Mouse (Mus musculus): Measurements from ENCODE around the gene Uhrf1bp1. TPM values are rescaled to one million over a fixed set of nuclear protein-coding genes. Genes with fewer than 3 reads are reported as not detected.

Uhrf1bp1 gene
- 6.6 and 7.3 TPM in 2 replicates for polyA plus RNA-seq (2015; fragmentation: Nextera tagmentation; extraction: Ambion mirVana)

DNA sequence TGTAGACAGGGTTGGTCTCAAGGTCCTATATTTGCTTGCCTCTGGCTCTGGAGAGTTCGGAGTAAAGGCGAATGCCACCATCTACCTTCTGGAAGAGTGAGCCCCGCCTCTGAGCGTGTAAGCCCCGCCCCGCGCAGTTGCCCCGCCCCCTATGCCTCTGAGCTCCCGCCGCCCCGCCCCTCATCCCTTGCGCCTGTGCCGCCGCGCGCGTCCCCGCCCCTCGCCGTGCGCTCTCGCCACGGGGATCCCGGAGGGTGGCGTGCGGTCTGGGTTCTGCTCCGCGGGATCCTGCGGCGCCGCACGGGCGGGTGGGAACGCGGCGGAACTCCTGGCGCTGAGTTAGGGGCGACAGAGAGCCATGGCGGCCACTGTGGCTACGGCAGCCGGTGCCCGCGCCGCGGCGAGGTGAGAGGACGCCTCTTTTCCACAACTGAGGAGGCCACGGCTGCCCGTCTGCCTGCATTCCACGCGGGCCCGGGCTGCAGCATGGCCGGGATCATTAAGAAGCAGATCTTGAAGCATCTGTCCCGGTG lies at the start of gene Uhrf1bp1:
Gene Uhrf1bp1 (plus strand): TSS at position 177 of the 533 bp plus-strand sequence.
- Histone ChIP-seq H3K27me3 (no peaks in the 10 kb centered on the region), H3K36me3 (peaks cover 29% of the 10 kb centered on the region), H3K4me2 (replicated peaks) (peak within 1 kb of the TSS; percentile 78), H3K4me3 (replicated peaks) (peak within 1 kb of the TSS; percentile 83), H3K9me3 (no peaks in the 10 kb centered on the region), H3K4me1 (replicated peaks) (peaks cover 30% of the 10 kb centered on the region), H3K27ac (peak within 1 kb of the TSS; percentile 88), H3K9ac (replicated peaks) (peak within 1 kb of the TSS; percentile 90)
- ATAC-seq: peak; percentile 86
- WGBS: 1% methylated on average over 43 of the region's 54 CpGs

DNA sequence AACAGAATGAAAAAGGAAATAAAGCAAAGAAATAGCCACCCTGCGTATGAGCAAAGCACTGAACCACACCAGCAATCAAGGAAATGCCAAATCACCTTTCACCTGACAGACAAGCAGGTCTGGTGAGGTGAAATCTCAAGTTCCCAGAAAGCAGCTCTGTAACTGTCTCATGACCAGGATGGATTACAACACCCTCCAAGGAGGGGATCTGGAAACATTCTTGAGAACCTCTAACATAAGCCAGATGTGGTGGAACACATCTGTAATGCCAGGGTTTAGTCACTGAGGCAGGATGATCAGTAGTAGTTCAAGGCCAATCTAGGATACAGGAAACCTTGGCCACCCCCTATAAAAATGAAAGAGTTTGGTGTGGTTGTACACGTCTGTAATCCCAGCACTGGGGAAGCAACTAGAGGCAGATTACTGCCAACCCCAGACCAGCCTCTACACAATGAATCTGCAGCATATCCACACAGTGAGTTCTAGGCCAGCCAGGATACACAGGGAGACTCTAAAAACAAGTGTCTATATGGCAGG lies 48.6 kb upstream of the Uhrf1bp1 start:
- Histone ChIP-seq H3K36me3 (no peaks in the 10 kb centered on the region), H3K27me3 (no peaks in the 10 kb centered on the region), H3K9ac (replicated peaks) (no peak overlapping the region), H3K9me3 (no peaks in the 10 kb centered on the region), H3K4me3 (replicated peaks) (no peak overlapping the region), H3K4me1 (replicated peaks) (no peaks in the 10 kb centered on the region), H3K4me2 (replicated peaks) (no peak overlapping the region), H3K27ac (no peak overlapping the region)
- 88% methylated on average over 2 of the region's 2 CpGs for WGBS
- no peak for ATAC-seq

DNA sequence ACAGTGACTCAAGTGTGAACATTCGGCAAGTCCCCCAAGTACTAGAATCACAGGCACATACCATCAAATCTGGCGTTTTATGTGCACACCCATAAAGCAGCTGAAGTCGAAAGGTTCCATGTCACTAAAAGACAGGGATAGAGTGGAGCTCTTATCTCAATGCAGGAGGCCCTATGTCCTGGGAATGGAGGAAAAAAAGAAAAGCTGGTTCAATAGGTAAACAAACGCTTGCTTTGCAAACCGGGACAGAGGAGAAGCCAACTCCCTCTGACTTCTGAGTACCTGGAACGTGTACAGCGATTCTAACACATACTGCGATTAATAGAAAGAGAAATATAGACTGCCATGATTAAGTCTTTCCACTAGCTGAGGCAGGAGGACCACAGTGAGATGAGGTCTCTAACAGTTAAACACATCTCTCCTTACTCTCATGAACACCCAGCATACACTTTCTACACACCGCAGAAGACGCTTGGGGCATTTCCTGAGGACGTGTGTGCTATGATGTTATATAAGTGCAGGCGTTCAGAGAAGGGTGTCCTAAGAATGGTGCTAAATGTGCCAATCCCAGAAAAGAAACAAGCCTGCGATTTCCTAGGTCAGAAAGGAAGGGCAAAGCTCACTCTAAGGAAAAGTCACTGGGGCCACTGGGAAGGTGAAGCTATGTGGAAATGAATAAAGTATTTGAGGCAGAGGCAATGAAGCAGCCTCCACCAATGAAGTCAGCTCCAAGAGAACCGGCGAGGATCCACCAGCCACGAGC lies 45.5 kb upstream of the Uhrf1bp1 start:
- Histone ChIP-seq H3K9ac (replicated peaks) (no peak overlapping the region), H3K4me1 (replicated peaks) (no peaks in the 10 kb centered on the region), H3K9me3 (no peaks in the 10 kb centered on the region), H3K36me3 (no peaks in the 10 kb centered on the region), H3K27me3 (no peaks in the 10 kb centered on the region), H3K4me3 (replicated peaks) (no peak overlapping the region), H3K4me2 (replicated peaks) (no peak overlapping the region), H3K27ac (no peak overlapping the region)
- no peak for ATAC-seq
- WGBS: 95% methylated on average over 16 of the region's 16 CpGs

DNA sequence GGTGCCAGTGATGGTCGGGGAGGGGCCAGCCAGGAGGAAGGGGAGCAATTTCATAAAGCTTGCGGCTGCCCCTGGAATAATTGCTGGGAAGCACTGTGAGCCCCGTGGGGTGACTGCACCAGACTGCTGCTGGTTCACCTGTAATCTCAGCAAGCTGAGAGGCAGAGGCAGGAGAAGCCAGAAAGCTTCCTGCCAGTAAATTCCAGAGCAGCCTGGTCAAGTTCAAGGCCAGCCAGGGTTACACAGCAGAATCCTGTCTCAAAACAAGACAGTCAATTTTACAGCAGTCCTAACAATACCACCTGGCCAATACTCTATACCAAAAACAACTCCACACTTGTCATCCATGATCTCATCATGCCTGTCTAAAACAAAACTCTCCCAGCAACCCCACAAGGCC lies 44.3 kb upstream of the Uhrf1bp1 start:
- Histone ChIP-seq H3K4me1 (replicated peaks) (0 out of 2 replicates have a peak, but pooled peaks cover 2% of the 10 kb centered on the region), H3K27ac (no peak overlapping the region), H3K27me3 (no peaks in the 10 kb centered on the region), H3K9me3 (no peaks in the 10 kb centered on the region), H3K36me3 (no peaks in the 10 kb centered on the region), H3K9ac (replicated peaks) (no peak overlapping the region), H3K4me2 (replicated peaks) (no peak overlapping the region), H3K4me3 (replicated peaks) (no peak overlapping the region)
- no peak for ATAC-seq
- WGBS: 92% methylated on average over 3 of the region's 3 CpGs

DNA sequence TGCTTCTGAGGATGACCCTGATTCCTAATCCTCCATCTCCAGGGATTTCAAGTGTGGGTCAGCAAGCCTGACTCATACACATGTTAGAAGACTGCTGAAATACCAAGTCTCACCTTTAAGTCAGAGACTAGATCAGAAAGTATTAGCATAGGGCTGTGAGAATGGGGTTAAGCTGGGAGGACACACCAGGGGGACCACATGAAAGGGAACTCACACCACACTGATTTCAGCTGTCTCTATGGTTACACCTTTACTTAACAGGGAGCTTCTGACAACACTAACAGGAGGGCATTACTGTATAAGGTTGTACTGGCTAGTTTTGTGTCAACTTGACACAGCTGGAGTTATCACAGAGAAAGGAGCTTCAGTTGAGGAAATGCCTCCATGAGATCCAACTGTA lies 41.6 kb upstream of the Uhrf1bp1 start:
- Histone ChIP-seq H3K4me3 (replicated peaks) (no peak overlapping the region), H3K4me1 (replicated peaks) (peaks cover 25% of the 10 kb centered on the region), H3K27ac (no peak overlapping the region), H3K9me3 (no peaks in the 10 kb centered on the region), H3K27me3 (no peaks in the 10 kb centered on the region), H3K9ac (replicated peaks) (no peak overlapping the region), H3K36me3 (no peaks in the 10 kb centered on the region), H3K4me2 (replicated peaks) (no peak overlapping the region)
- no peak for ATAC-seq

DNA sequence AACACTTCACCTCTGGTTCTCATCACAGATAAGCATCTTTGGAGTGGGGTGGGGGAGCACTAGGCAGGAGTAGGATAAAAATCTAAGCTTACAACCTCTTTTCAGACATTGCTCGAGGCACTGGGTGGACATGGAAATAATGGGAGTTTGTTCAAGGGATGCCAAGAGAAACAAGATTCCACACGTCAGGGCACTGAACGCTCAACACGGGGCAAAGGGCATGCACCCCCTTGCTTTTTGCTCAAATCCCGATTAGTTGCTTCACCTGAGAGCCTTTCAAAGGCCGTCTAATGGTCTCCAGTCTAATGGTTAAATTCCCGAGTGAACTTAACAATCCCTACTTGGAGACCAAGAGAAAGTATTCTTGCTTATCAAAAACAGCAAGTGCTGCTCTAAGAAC lies 37.2 kb upstream of the Uhrf1bp1 start:
- H3K9ac ChIP-seq (replicated peaks): peak overlapping the region; percentile 97
- WGBS: 23% methylated on average over 7 of the region's 7 CpGs
- H3K4me1 ChIP-seq (replicated peaks): peaks cover 32% of the 10 kb centered on the region
- H3K4me3 ChIP-seq (replicated peaks): peak overlapping the region; percentile 100
- H3K4me2 ChIP-seq (replicated peaks): peak overlapping the region; percentile 86
- no peaks in the 10 kb centered on the region for H3K36me3 ChIP-seq
- H3K27me3 ChIP-seq: no peaks in the 10 kb centered on the region
- ATAC-seq: no peak
- no peak overlapping the region for H3K27ac ChIP-seq
- no peaks in the 10 kb centered on the region for H3K9me3 ChIP-seq

DNA sequence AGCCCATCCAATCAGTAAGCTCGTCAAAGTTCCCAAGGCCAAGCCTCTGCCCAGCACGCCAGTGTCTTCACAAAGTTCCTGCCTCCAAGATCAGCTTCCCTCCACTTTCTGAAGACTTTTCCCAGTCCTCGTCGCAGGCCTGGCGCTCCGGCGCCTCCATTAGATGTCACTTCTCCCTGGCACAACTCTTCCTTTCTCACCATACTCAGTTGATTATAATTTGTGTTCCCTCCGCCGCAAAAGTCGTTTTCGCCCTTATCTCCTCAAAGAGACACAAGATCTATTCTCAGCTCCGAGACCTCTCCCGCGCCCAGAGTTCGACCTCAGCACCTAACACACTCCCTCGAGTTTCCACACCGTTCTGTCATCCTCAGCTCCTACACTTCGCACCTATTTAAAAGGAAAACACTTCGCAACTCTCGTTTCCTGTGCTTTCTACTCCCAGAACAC lies 36.7 kb upstream of the Uhrf1bp1 start:
- WGBS: under 1% methylated on average over 20 of the region's 20 CpGs
- Histone ChIP-seq H3K9ac (replicated peaks) (peak overlapping the region; percentile 97), H3K4me2 (replicated peaks) (peak overlapping the region; percentile 86), H3K27ac (peak overlapping the region; percentile 87), H3K36me3 (no peaks in the 10 kb centered on the region), H3K9me3 (no peaks in the 10 kb centered on the region), H3K4me1 (replicated peaks) (peaks cover 32% of the 10 kb centered on the region), H3K4me3 (replicated peaks) (peak overlapping the region; percentile 100), H3K27me3 (no peaks in the 10 kb centered on the region)
- no peak for ATAC-seq

DNA sequence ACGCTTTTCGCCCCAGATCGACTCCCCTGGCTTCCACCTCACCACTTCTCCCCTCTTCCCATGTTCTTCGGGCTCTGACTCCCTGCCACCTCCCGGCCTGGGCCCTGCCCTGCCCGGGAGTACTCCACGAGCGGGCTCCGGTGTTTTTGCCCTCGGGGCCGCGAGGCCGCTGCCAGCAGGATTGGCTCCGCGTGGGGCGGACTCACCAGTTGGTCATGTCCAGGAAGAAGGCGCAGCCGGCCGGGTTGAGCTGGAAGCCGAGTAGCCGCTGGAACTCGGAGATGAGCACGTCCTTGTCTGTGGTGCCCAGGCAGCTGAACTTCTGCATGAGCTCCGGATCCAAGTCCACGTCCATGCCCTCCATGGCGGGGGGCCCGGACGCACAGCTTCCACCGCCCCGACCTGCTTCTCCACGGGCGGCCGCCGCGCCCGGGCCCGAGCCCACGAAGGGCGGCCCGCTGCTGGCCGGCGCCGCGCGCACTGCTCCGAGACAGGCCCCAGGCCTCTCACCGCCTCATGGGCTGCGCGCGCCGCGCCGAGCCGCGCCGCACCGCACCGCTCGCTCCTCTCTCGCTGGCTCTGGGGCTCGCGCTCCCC lies 36.2 kb upstream of the Uhrf1bp1 start:
- under 1% methylated on average over 53 of the region's 62 CpGs for WGBS
- peak; percentile 92 for ATAC-seq
- H3K9me3 ChIP-seq: no peaks in the 10 kb centered on the region

DNA sequence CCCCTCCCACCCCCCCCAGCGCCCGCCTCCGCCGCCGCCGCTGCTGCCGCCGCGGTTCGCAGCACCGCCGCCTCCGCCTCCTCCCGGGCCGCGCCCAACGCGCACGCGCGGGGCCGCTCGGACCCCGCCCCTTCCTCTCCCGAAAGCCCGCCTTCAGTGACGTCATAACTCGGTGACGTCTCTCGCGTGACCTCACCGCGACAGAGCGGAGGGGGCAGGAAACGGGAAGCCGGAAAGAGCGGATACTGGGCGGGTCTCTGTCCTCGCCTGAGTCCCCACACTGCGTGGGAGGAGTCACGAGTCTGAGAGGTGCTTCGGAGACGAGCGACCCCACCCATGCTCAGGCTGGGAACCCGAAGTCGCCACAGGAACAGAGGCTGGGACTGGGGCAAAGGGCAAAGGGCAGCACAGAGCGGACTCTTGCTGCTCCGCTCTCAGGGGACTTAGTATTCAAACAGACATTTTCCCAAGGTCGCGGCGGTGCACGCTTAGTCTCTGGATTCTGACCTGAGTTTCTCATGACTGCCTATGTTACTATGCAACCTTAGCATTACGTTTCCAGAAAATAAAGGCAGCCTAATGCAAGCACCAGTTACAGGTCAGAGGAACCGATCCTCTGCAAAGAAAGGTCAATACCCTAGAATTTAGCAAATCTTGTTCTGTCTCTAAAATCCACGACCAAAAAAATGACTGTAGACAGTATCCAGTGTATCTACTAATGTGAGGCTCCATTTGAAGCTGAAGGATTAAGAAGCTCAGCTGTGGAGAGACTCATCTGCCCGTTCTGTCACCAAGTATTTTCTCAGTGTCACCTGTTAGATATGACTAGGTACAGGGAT lies 35.5 kb upstream of the Uhrf1bp1 start, which contains the start of gene D17Wsu92e:
Gene D17Wsu92e (minus strand): TSS at position 81 of the 839 bp plus-strand sequence.
- Histone ChIP-seq H3K27me3 (no peaks in the 10 kb centered on the region), H3K4me1 (replicated peaks) (peaks cover 32% of the 10 kb centered on the region), H3K4me3 (replicated peaks) (peak within 1 kb of the TSS; percentile 100), H3K27ac (peak within 1 kb of the TSS; percentile 87), H3K4me2 (replicated peaks) (peak within 1 kb of the TSS; percentile 86), H3K9me3 (no peaks in the 10 kb centered on the region), H3K9ac (replicated peaks) (peak within 1 kb of the TSS; percentile 97), H3K36me3 (no peaks in the 10 kb centered on the region)
- peak; percentile 97 for ATAC-seq
- 4% methylated on average over 30 of the region's 56 CpGs for WGBS

More for the DNA sequence above, 36.2 kb upstream of the Uhrf1bp1 start:
- Histone ChIP-seq H3K27me3 (no peaks in the 10 kb centered on the region), H3K36me3 (no peaks in the 10 kb centered on the region), H3K4me3 (replicated peaks) (peak overlapping the region; percentile 100), H3K9ac (replicated peaks) (peak overlapping the region; percentile 97), H3K27ac (peak overlapping the region; percentile 87), H3K4me1 (replicated peaks) (peaks cover 32% of the 10 kb centered on the region), H3K4me2 (replicated peaks) (peak overlapping the region; percentile 86)

DNA sequence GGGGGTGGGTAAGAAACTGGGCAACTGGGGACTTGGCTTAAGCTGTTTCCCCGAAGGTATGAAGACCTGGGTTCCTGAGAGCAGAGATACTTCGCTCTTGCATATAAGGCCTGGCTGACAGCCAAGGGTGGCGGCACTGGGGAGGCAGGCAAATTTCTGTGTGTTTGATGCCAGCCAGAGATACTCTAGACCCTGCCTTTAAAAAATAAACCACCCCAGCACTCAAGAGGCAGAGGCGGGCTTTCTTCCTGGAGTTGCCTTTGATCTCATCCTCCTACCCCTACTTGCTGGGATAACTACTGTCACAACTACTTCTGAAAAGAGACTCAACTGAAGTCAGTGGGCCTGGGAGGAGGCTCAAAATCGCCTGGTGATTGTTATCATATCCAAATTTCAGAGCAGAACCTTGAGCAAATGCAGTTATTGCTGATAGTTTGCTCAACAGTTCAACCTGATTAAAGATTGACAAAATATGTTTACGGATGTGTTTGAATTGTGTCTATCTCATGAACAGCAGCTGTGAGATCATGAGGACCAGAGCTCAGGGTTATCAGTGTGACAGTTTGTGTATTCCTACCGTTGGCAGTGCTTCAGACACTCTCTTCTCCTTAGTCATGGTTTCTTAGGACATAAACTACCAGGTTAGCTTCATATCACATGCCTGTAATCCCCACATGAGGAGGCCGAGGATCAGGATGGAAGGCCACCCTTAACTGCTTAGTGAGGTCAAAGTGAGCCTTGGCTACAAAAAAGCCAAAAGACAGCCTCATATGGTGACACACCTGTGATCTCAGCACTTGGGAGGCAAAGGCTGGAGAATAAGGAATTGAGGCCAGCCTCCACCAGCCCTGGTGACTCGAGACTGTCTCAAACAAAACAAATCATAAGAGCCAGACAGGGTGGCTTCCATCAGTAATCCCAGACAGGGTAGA lies 34.6 kb upstream of the Uhrf1bp1 start:
- Histone ChIP-seq H3K9ac (replicated peaks) (peak overlapping the region; percentile 72), H3K9me3 (no peaks in the 10 kb centered on the region), H3K27ac (peak overlapping the region; percentile 84), H3K27me3 (no peaks in the 10 kb centered on the region), H3K36me3 (no peaks in the 10 kb centered on the region), H3K4me1 (replicated peaks) (peaks cover 38% of the 10 kb centered on the region), H3K4me2 (replicated peaks) (peak overlapping the region; percentile 86), H3K4me3 (replicated peaks) (peak overlapping the region; percentile 100)
- no peak for ATAC-seq
- WGBS: 69% methylated on average over 9 of the region's 9 CpGs

Data from midbrain, embryonic 13.5 days (tissue).